Mouse (Mus musculus) embryo, embryonic 10.5 days (tissue): ENCODE measurements at regions not wholly inside any gene's neighbourhood (a gene's known extent, or its start where the extent isn't known, plus 50 kb on each side); places are given as distances from the start of the nearest gene placed in this dataset.

Source experiments
- DNase-seq: peaks from one replicate; pipeline ENCODE4 v3.0.0-alpha.2; 2015; ENCODE audit warnings: low spot score

- DNase-seq, result no peak
Observed at GRCm38 (mm10) chr10:39218151-39218550, 54.6 kb upstream of the Ccn6 start.

- DNase-seq, result no peak
Observed at GRCm38 (mm10) chr10:39216142-39216904, 52.7 kb upstream of the Ccn6 start.

GRCm38 (mm10) chr10:39214563-39214962 lies 51.0 kb upstream of the Ccn6 start:
- no peak for DNase-seq
